Mouse (Mus musculus): ENCODE data around the gene Vmn1r103. TPM values are rescaled to one million over a fixed set of nuclear protein-coding genes. Genes with fewer than 3 reads are reported as not detected.
"Not testable (repeated sequence)": the region's sequence is repeated elsewhere in the genome, so short reads cannot be mapped to it uniquely, and the experiment has no call there.

Gene Vmn1r103
- total RNA-seq (2017): not detected in 2 replicates

DNA sequence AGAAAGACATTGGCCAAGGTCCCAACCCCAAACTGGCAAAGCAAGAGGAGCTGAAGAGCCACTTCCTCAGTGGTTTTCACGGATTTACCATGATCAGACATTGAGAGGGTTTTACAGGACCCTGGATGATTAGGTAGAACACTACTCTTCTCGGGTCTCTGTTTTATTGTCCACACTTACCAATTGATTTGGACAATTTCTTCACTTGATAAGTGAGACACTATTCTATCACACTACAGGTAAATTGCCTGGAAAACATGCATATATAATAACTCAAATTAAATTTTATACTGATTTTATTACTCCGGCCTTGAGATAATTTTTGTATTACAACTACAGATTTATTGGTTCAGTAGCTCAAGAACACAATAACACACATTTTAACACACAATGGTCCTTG, at the start of gene Vmn1r103:
Gene Vmn1r103 (minus strand): TSS at position 101 of the 400 bp plus-strand sequence.
- not testable (repeated sequence) for ATAC-seq (replicated peaks in 1 of 2; ENCODE audit: insufficient read depth in 1 of 2, low FRiP score in 2 of 2, low TSS enrichment in 1 of 2, low read depth in 1 of 2, poor library complexity in 2 of 2, severe bottlenecking in 2 of 2)

DNA sequence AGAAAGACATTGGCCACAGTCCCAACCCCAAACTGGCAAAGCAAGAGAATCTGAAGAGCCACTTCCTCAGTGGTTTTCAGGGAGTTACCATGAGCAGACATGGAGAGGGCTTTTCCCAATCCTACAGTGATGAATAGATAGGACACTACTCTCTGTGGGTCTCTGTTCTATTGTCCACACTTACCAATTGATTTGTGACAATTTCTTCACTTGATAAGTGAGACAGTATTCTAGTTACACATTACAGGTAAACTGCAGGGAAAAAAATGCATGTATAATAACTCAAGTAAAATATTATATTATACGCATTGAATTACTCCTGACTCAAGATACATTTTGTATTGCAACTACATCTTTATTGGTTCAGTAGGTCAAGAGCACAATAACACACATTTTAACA, 35.3 kb upstream of the Vmn1r103 start, which contains the start of gene Gm5726:
Gene Gm5726 (minus strand): TSS at position 101 of the 400 bp plus-strand sequence.
- ATAC-seq (replicated peaks in 1 of 2; ENCODE audit: insufficient read depth in 1 of 2, low FRiP score in 2 of 2, low TSS enrichment in 1 of 2, low read depth in 1 of 2, poor library complexity in 2 of 2, severe bottlenecking in 2 of 2): not testable (repeated sequence)

DNA sequence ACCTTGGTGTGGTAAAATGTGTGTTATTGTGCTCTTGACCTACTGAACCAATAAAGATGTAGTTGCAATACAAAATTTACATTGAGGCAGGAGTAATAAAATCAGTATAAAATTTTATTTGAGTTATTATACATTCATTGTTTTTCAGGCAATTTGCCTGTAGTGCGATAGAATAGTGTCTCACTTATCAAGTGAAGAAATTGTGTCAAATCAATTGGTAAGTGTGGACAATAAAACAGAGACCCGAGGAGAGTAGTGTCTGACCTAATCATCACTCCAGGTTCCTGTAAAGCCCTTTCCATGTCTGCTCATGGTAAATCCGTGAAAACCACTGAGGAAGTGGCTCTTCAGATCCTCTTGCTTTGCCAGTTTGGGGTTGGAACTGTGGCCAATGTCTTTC, 23.2 kb upstream of the Vmn1r103 start, which contains the start of gene Vmn1r104:
Gene Vmn1r104 (plus strand): TSS at position 301 of the 400 bp plus-strand sequence.
- not testable (repeated sequence) for ATAC-seq (replicated peaks in 1 of 2; ENCODE audit: insufficient read depth in 1 of 2, low FRiP score in 2 of 2, low TSS enrichment in 1 of 2, low read depth in 1 of 2, poor library complexity in 2 of 2, severe bottlenecking in 2 of 2)

DNA sequence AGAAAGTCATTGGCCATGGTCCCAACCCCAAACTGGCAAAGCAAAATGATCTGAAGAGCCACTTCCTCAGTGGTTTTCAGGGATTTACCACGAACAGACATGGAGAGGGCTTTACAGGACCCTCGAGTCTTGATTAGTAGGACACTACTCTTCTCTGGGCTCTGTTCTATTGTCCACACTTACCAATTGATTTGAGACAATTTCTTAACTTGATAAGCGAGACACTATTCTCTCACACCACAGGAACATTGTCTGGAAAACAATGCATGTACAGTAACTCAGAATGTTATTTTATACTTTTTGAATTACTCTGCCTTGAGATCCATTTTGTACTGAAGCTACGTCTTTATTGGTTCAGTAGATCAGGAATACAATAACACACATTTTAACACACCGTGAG, 35.5 kb downstream of the Vmn1r103 start, which contains the start of gene Gm10670:
Gene Gm10670 (minus strand): TSS at position 101 of the 400 bp plus-strand sequence.
- not testable (repeated sequence) for ATAC-seq (replicated peaks in 1 of 2; ENCODE audit: insufficient read depth in 1 of 2, low FRiP score in 2 of 2, low TSS enrichment in 1 of 2, low read depth in 1 of 2, poor library complexity in 2 of 2, severe bottlenecking in 2 of 2)

Other genes with a start within 250 kb of the Vmn1r103 start
- not detected in 2 replicates for gene Gm5890, start 247.7 kb downstream of the Vmn1r103 start, total RNA-seq (2017)
- gene Gm4133, start 176.5 kb downstream of the Vmn1r103 start, total RNA-seq (2017): not detected in 2 replicates
- gene Gm5728, start 135.1 kb downstream of the Vmn1r103 start, total RNA-seq (2017): not detected in 2 replicates
- gene Vmn1r100, start 92.6 kb downstream of the Vmn1r103 start, total RNA-seq (2017): not detected in 2 replicates
- not detected in 2 replicates for gene Vmn1r101, start 67.9 kb downstream of the Vmn1r103 start, total RNA-seq (2017)
- not detected in 2 replicates for gene Gm10670, start 35.6 kb downstream of the Vmn1r103 start, total RNA-seq (2017)
- gene Vmn1r104, start 23.3 kb upstream of the Vmn1r103 start, total RNA-seq (2017): not detected in 2 replicates
- gene Gm5726, start 35.2 kb upstream of the Vmn1r103 start, total RNA-seq (2017): not detected in 2 replicates
- not detected in 2 replicates for gene Gm4141, start 65.7 kb upstream of the Vmn1r103 start, total RNA-seq (2017)
- not detected in 2 replicates for gene Gm4513, start 88.5 kb upstream of the Vmn1r103 start, total RNA-seq (2017)
- not detected in 2 replicates for gene Vmn1r107, start 158.4 kb upstream of the Vmn1r103 start, total RNA-seq (2017)
- gene Vmn1r111, start 192.7 kb upstream of the Vmn1r103 start, total RNA-seq (2017): not detected in 2 replicates
- not detected in 2 replicates for gene Gm10668, start 220.1 kb upstream of the Vmn1r103 start, total RNA-seq (2017)

All from hematopoietic stem cell, adult 5-6 weeks (primary cell).